Mouse (Mus musculus) spleen, postnatal 4 days (tissue): ENCODE measurements around the gene Plekhb2.

Experiments used
- DNase-seq, 2 experiments: peaks; one replicate each; pipeline ENCODE4 v3.0.0; 2022; ENCODE audit warnings: low spot score in 2 of 2

The Plekhb2 gene

DNA sequence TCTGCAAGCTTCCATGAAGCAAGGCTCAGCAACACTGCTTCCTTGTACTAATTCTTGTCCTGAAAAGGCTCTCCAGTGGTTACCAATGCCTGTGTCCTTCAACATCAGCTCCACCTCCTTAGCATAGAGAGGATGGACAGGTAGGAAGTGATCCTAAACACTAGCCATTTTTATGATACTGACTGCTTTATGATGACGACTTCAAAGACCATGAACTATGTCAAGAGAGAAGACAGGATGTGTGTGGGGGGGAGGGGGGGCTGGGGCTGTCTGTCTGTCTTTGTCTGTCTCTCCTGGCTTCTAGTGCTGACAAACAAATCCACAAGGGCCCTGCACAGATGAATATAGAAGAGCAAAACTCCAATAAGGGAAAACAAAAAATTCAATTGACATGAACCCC lies 18.4 kb upstream of the Plekhb2 start:
- DNase-seq = no peak

DNA sequence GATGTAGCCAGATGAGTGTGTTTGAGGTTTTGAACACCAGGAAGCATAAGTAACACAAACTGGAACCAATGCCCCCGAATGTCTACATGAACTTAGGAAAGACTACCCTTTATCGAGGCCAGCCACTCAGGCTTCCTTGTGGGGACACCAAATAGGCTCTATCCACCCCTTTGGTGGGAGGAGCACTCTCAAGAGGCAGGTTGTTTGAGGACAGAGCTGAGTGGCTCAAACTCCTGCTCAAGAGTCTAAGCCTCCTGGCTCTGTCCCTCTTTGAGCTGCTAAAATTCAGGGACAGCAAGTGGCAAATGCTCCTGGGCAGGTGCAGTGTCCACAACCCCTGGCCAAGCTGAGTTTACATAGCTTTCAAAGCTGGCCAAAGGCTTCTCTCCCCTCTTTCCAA lies 14.9 kb upstream of the Plekhb2 start:
- no peak for DNase-seq

DNA sequence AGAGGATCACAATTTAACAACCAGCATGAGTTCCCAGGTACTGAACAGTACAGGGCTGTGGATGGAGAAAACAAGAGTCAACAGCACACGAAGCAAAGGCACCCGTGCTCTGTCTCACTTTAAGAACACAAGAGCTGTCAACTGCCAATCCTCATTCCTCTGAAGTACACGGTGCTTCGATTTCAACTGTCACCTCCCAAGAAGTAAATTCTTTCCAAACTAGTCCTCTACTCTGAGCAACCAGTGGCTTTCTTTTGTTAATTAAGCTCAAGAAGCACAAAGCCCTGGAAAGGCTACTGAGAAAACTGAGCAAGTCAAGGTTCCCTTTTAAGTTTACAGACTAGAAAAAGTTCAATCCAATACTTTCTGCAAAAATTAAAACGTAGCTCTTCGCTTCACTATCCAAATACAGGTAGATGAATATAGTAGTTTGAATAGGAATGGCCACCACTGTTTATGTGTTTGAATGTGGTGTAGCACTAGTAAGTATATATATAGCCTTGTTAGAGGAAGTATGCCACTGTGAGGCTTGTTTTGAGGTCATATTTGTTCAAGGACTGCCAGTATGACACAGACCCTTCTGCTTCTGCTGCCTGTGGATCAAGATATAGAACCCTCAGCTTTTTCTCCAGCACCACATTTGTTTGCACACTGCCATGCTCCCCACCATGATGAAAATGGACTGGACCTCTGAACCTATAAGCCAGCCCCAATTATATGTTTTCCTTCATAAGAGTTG lies 11.7 kb upstream of the Plekhb2 start:
- no peak for DNase-seq

DNA sequence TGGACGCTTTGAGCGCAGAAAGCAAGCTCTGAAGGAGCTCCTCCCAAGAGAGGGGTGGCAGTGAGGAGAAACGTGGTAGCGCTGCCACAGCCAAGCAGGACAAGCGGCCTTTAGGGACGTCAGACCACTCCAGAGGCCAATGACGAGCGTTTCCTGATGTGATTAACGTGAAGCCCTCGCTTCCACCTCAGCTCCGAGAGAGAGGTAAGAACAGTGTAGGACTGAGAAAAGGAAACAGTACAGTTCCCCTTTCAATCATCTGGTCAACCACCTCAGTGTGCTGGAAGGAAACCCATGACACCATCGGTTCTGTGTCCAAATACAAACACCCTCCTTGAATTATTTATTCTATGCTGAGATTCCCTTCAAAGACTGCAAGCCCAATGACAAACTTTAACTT lies 10.5 kb upstream of the Plekhb2 start:
- DNase-seq = no peak

DNA sequence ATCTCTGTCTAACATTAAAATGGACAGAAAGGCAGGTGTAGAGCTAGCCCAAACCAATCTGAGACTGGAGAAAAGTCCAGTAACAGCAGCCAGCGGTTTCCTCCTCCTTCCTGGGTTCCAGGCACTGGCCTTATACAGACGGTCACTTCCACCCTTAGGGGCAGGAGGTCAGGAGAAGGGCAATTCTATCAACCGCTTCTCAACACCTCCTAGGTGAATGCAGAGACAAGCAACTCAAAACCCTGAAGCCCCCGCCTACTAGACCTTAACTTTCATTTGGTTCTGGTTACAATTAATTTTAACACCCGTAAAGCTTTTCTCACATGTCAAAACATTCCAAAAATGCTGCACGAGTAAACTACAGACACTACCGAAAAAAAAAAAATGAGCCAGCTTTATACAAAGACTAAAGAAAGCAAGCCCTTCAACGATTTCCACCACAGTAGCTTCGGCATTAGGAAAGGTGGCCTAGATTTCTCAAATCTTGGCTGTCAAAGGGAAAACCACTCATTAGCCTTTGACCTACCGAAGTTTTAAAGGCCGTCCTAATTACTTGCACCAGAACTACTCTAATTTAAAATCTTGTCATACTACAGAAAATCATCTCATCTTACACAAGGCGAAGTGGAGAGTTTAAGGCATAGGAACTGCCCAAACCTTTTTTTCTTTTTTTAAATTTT lies 7.9 kb upstream of the Plekhb2 start:
- no peak for DNase-seq

DNA sequence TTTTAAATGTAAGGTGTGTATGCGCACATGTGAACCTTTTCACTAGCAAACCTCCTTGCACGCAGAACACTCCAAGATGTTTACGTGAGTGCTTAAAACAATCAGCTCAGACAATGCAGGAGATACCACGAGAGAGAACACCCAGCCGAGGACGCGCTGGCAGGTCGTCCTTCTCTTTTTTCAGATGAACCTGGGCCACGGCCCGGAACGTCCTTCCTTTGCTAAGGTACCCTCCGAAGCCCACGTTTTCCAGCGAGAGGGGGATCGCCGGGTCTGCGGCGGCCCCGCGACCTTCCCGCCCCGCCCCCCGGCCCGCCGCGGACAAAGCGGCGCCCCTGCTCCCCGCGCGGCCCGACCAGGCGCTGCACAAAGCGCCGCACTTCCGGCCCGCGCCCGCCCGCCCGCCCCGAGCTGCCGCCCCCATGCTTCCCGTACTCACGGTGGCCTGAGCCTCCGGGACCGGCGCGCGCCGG lies 7.4 kb upstream of the Plekhb2 start:
- DNase-seq = peak; percentile 42 to 80

DNA sequence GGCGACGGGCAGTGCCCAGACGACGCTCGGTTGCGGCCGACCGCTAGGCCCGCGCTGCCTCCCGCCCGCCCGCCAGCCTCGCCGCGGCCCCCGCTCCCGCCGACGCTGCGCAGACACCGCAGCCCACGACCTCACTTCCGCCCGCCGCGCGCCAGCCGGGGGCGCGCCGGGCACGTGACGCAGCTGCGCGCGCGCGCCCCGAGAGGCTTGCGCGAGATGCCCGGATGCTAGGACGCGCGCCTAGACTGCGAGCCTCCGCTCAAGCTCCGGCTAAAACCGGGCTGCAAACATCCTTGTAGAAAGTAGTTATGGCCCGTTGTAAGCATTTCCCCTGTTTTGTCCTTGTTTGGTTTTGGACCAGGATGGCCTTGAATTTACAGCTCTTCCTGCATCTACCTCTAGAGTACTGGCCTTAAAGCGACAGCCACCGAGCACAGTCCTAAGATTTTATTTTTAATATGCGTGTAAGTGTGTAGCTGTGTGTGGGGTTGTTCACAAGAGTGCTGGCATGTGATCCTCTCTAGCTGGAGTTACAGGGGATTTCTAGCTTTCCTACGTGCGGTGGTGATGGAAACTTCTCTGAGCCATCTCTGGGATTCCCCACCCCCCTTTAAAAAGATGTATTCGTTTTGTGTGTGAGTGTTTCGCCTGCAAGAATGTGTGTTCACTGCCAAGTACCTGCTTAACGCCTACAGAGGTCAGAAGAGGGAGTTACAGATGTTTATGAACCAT lies 6.7 kb upstream of the Plekhb2 start, which contains the start of gene Fam168b:
Gene Fam168b, minus strand, starts transcription at position 179 of the 732 bp plus-strand sequence.
- DNase-seq = peak; percentile 84 to 92

DNA sequence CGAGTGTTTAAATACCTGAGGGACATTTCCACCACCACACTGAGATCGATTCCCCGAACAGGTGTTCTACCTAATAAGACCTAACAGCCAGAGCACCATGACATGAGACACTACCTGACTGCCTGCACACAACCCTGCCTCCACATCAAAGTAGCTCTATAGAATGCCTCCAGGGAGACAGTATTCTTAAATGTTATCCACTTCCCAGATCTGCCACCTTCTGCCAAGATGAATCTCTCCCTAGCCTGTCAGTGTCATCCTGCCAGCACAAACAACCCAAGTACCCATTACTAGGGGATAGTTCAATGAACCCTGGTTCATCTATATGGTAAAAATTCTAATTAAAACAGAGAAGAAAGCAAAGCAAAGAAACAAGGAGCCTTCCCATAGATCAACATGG lies 2.7 kb upstream of the Plekhb2 start:
- no peak for DNase-seq

DNA sequence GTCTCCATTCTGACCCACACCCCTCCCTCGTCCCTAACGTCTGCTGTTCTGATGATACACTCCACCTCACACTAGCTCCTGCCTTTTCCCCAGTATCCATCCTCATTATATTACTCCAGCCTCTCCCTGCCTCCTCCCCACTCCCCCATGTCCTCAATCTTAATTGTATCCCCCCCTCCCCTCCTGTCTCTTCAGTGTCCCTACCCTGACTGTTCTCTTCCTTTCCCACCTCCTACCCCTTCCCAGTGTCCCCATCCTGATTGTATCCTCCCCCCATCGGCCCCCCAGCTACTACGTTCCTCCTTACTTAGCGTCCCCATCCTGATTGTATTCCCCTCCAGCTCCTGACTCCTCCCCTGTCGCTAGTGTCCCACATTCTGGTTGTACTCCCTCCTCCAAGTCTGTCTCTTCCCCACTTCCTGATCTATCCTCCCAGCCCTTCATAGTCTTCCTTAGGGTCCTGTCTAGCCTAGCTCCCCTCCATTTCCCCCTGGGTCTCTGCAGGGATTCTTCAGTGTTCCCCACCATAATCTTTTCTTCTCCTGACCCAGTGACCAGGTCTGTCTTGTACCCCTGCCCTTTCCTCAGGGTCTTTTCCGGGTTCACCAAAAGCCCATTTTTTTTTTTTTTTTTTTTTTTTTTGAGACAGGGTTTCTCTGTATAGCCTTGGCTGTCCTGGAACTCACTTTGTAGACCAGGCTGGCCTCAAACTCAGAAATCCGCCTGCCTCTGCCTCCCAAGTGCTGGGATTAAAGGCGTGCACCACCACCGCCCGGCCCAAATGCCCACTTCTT lies 764 bp downstream of the Plekhb2 start:
- no peak for DNase-seq

DNA sequence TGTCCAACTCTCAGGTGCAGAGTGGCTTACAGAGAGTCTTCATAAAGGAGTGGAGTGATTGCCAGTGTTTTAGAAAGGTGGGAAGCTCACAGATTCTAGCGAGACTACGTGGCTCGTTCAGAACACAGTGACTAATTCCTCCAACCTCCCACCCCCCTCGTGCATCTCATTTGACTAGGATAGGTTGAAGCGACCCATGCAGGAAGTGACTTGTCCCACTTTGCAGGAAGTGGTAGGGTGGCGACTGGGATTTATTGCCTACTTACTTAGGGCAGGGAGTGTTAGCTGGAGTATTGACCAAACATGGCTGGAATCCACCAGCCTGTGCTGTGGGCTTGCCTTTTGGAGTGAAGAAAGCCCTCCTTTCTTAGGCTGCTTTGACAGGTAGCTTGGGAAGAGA lies 1.8 kb downstream of the Plekhb2 start:
- DNase-seq = no peak

DNA sequence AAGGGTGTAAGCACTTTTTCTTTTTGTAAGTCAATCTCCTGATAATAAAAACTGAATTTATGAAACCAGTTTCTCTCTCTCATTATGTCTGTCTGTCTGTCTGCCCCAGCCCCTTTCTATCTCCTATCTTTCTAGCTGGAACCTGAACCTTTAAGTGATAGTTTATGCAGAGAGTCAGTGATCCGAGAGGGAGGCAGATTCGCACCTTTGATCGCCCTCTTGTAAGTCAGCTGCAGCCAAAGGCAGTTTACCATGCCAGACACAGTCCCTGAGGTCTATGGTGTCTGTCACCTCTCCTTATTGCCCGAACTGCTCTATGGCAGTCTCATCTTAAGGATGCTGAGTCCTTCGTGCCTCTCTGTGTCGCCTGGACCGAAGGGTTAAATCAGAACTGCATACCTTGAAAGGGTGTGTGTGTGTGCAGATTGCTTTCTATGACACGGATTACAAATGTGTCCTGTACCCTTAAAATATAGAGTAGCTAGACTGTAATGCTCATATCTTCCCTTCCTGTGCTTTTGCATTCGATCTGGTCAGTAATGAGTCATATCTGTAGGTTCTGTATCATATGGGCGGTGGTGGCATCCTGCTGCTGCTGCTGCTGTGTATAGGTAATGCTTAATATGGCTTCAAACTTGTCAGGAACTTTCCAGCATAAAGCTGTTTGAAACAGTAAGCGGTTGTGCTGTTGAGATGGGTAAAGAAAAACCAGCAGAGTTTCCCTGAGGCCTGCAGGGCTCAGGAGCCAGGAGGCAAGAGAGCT lies 2.5 kb downstream of the Plekhb2 start:
- no peak for DNase-seq

DNA sequence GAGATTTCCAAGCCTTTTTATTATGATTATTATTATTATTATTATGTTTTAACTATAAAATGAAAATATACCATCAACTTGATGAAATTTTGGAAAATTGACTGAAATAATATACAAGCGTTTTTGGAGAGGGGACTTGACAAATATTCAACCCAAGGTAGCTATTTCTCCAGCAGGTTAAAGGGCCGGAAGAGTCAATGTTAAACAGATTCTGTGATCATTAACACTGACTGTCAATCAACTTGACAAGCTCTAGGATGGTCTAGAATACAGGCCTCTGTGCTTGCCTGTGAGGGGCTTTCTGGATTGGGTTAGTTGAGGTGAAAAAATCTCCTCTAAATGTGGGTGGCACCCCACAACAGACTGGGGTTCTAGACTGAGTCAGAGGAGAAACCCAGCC lies 4.0 kb downstream of the Plekhb2 start:
- DNase-seq = no peak

DNA sequence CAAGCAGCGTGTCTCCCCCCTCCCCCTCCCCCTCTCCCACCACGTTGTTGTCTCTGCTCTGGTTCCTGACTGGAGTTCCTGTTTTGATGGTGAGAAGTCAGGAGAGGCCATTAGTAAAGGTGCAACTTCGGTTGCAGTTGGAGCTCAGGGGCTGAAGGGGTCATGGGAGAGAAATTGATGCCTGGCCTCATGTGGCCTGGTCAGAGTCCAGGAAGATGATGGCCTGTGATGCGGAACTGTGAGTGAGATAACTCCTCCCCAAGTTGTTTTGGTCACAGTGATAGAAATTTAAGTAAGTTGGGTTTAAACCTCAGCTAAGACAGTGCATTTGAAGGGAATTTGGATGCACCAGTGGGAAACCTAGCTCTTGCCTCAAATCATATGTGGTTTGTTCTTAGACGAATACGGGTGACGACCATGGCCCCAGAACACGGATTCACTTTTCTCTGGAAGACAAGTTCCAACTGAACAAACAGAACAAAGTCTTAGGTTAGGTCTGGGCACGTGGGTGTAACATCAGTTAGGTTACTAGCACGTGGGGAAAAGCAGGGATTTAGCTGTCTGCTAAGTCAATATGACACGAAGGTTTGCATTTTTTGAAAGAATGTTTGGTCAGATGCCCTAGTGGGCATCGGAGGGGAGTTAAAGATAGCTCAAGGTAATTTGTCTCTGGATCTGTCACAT lies 5.4 kb downstream of the Plekhb2 start:
- no peak for DNase-seq

DNA sequence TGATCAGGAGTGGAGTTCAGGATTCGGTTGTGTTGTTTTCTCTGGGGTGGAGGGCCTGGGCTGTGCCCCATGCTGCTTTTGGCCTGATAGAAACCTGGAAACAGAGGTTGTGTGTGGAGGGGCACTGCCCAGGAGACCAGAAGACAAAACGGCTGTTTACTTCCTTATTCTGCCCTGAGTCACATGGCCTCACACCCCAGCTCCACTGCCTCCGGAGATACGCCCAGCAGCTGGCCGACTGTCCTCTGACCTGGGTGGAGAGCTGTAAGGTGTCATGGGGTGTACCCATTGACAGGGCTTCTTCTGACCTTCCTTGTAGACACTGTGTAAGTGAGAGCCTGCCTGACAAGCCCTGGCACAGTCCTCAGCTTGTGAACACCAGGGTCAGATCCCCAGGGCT lies 8.9 kb downstream of the Plekhb2 start:
- DNase-seq = peak in 1 of 2 experiments; percentile 37

DNA sequence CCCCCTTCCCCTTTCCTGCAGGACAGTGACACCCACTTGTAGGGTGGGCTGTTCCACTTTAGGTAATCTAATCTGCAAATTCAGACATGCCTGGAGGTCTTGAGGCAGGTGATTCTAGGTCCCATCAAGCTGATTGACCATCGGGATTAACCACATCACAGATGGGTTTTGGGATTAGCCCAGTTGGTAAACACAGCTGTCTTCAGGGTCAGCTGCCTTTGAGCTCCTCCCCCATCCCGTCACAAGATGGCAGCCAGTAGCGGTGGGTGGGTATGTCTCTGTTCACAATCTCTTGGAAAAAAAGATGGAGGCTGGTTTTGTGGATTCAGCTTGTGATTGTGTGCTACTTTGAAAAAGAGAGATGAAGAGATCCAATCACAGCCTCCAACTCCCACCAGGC lies 10.0 kb downstream of the Plekhb2 start:
- no peak for DNase-seq

DNA sequence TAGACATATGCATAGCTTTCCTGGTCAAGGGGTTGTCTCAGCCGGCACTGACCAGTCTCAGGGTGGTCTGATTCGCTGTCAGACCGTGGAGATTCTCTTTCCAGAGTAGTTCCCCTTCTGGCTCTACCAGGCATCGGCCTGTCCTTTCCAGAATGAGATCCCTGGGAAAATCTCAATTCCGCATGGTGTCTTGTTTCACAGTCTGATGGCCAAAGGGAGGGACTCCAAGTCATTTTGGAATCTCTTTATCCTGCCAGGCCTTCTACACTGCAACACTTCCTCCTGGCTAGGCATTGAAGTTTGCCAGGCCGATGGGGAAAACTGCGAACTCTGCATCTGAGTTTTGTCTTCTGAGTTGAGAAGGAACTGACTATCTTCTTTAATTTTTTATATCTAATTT lies 10.4 kb downstream of the Plekhb2 start:
- DNase-seq = no peak

DNA sequence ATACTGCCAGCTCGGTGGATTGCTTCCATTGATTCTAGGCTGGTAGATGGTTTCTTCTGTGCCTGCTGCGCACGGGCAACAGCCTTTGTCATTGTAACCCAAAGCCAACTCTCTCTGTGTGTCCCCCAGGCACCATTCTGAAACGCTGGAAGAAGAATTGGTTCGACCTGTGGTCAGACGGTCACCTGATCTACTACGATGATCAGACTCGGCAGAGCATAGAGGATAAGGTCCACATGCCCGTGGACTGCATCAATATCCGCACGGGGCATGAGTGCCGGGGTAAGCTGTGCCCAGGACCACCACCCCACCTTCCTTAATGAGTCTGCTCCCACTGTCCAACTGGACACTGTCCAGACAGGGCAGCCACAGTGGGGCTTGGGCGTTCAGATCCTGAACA lies 13.1 kb downstream of the Plekhb2 start:
- no peak for DNase-seq

DNA sequence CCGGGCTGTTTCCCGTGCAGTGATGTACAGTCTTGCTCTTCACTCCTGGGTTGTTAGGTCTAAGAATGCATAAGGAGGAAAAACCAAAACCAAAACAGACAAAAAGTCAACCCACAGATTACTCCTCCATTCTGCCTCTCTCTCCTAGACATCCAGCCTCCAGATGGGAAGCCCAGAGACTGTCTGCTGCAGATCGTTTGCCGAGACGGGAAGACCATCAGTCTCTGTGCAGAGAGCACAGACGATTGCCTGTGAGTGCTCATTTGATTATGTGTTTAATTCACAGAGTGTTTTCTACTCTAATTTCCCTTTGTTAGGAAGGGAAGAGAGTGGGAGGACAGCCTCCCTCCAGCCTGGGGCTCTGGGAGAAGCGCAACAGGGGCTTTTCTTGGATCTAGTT lies 13.5 kb downstream of the Plekhb2 start:
- DNase-seq = no peak

DNA sequence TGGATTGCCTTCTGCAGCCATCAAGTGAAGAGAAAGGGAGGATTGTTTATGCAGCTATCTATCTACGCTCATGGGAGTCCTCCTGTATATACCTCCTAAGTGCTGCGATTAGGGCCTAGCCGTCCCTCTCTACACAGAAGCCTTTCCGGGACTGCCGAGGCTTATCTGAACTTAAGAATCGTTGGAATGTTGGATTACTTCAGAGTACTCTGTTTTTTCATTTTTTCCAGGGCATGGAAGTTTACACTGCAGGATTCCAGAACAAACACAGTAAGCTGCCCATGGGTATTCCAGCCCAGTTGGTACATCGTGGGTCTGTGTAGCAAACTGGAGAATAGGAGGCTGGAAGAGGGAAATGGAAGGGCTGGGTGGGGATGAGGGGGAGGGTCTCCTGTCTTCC lies 14.5 kb downstream of the Plekhb2 start:
- no peak for DNase-seq

DNA sequence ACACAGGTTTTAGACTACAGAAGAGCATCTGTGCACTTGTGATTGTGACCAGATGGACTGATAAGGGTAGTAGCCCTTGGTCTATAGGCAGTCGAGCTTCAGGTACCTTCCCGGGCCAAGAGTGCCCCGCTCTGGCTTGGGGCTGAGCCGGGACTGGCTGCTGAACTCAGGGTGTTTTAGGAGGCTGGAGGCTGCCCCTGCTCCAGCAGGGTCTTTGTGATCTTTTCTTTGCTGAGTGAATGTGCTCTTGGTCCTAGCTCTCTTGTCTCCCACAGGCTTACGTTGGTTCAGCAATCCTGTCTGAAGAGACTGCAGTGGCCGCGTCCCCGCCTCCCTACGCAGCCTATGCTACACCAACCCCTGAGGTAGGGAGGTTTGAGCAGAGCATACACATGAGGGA lies 16.1 kb downstream of the Plekhb2 start:
- no peak for DNase-seq
